Mouse (Mus musculus) heart, adult 2 months (tissue): ENCODE measurements at regions not wholly inside any gene's neighbourhood (a gene's known extent, or its start where the extent isn't known, plus 50 kb on each side); places are given as distances from the start of the nearest gene placed in this dataset.

Source experiments
- DNase-seq, 2 experiments: peaks; one replicate each; pipeline ENCODE4 v3.0.0; 2021
- H3K27ac ChIP-seq: fragments of 200-600 bp; 2 replicates; pipeline ENCODE4 v1.8.1; 2022
- H3K27me3 ChIP-seq: fragments of 200-500 bp; 2 replicates; pipeline ENCODE4 v1.6.1; 2012; ENCODE audit warnings: mild to moderate bottlenecking, low read length, inconsistent platforms, mixed read lengths; ENCODE audit not compliant: control insufficient read depth, insufficient read depth
- H3K36me3 ChIP-seq: fragments of 200-500 bp; 2 replicates; pipeline ENCODE4 v1.6.1; 2012; ENCODE audit warnings: low read length, inconsistent platforms; ENCODE audit not compliant: control insufficient read depth, insufficient read depth
- H3K4me1 ChIP-seq: fragments of 200-500 bp; 2 replicates; pipeline ENCODE4 v1.6.1; 2011; ENCODE audit warnings: low read length; ENCODE audit not compliant: control insufficient read depth, insufficient read depth
- H3K4me3 ChIP-seq: fragments of 200-600 bp; 2 replicates; pipeline ENCODE4 v1.8.1; 2022
- H3K79me2 ChIP-seq: fragments of 200-500 bp; replicated peaks from 2 replicates; pipeline ENCODE4 v1.6.1; 2012; ENCODE audit warnings: mild to moderate bottlenecking, inconsistent platforms, low read length, moderate library complexity, mixed read lengths; ENCODE audit not compliant: control insufficient read depth, insufficient read depth
- H3K9ac ChIP-seq: fragments of 200-500 bp; 2 replicates; pipeline ENCODE4 v1.6.1; 2012; ENCODE audit warnings: low read depth, mild to moderate bottlenecking, control low read depth, inconsistent platforms, low read length, mixed read lengths
- CTCF ChIP-seq: fragments of 200-600 bp; IDR thresholded peaks from 2 replicates; pipeline ENCODE4 v1.8.1; 2022; ENCODE audit warnings: antibody characterized with exemption, mild to moderate bottlenecking, moderate library complexity
- EP300 ChIP-seq: fragments of 200-500 bp; IDR thresholded peaks from 2 replicates; pipeline ENCODE4 v1.6.1; 2011; ENCODE audit warnings: low read depth, low read length, control low read depth; ENCODE audit not compliant: insufficient read depth
- POLR2A ChIP-seq: fragments of 200-500 bp; IDR thresholded peaks from 2 replicates; pipeline ENCODE4 v1.6.1; 2011; ENCODE audit warnings: mild to moderate bottlenecking, low read depth, low read length, control low read depth; ENCODE audit not compliant: insufficient read depth
- WGBS: fragments of 180-500 bp; shearing (Covaris S2); methylation state at CpG from one replicate; pipeline ENCODE4 v1.1.7; 2018; 5-methylcytosine and 5-hydroxymethylcytosine counted together
- intact Hi-C: fragments of 180-260 bp; cut with DNase I; formaldehyde crosslinking; loops from one replicate; pipeline ENCODE4 v1.15.1; 2025

DNA sequence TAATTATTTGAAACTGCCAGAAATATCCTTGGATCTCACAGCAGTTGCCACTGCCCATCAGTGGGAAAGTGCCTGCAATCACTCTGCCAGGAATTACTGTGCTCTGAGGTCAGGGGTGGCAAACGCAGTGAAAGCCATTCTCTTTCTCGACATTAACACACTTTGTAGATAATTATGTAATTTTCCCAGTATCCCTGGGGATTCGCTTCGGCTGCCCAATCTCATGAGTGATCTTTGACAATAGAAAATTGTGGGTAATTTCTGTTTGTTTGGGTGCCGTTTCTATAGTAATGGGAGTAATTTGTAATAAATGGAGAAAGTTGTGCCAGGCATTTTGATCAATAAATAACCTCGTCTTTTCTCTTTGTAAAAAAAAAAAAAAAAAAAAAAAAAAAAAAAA, 124.2 kb upstream of the Cdh4 start:
- WGBS, result 66% methylated on average over 6 of the region's 6 CpGs
- Histone ChIP-seq H3K79me2 (no peaks in the 10 kb centered on the region), H3K27me3 (no peaks in the 10 kb centered on the region)

DNA sequence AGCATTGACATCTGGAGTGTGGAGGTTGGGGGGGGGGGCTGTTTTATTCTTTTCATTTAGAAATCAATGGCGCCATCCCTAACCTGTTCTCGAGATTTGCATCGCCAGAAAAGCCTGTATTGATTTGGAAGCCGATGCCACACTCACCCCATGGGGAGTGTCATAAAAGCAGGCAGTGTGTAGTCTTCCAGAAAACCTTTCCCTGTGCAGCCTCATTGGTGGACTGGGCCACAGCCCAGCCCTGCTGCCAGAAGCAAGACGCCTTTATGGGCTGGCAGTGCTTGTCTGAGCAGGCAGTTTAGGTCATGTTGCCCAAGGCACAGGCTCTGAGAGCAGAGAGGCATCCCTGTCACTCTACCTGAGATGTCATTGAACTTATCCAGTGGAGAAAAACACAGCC, 117.0 kb upstream of the Cdh4 start:
- H3K36me3 ChIP-seq, result no peaks in the 10 kb centered on the region
- 77% methylated on average over 5 of the region's 5 CpGs for WGBS
- no peaks in the 10 kb centered on the region for H3K79me2 ChIP-seq

More for the DNA sequence above, 124.2 kb upstream of the Cdh4 start:
- H3K9ac ChIP-seq, result no peak overlapping the region
- no peak overlapping the region for H3K4me3 ChIP-seq
- no peaks in the 10 kb centered on the region for H3K4me1 ChIP-seq
- no peaks in the 10 kb centered on the region for H3K36me3 ChIP-seq
- intact Hi-C loops, result no loop called here
- DNase-seq, result no peak
- TF ChIP-seq EP300 (no peak), CTCF (no peak), POLR2A (no peak)
- H3K27ac ChIP-seq, result no peak overlapping the region

DNA sequence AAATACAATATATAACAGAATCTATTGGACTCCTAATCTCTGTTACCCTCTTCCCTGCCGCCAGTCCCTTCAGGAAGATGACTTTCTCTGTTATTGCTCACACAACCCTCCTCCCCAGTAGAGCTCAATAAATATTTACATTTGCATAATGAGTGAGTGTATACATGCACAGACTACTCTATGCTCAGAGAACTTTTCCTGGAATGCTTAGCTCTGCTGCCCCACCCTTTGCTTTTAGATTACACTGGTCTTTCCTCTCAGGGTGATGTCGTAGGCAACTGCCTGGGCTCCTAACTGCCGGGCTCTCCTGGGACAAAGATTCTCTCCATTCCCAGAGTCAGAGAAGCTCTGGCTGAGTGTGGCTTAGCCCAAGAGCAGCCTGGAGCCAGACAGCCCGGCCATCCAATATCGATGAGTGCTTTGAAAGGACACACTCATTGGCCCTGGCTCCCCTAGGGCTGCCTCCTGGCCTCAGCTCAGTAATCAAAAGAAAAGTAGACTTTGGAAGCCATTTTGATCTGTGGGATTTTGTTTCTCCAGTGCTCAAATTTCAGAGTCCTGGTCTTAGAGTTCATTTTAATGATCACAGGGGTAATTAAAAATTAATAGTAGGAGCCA, 109.2 kb upstream of the Cdh4 start:
- intact Hi-C loops, result no loop called here
- Histone ChIP-seq H3K79me2 (no peaks in the 10 kb centered on the region), H3K27me3 (no peaks in the 10 kb centered on the region), H3K4me1 (no peaks in the 10 kb centered on the region), H3K27ac (no peak overlapping the region), H3K4me3 (no peak overlapping the region), H3K9ac (no peak overlapping the region), H3K36me3 (no peaks in the 10 kb centered on the region)
- TF ChIP-seq CTCF, result no peak
- TF ChIP-seq EP300, result no peak
- no peak for TF ChIP-seq POLR2A
- no peak for DNase-seq
- 57% methylated on average over 5 of the region's 5 CpGs for WGBS

More for the DNA sequence above, 117.0 kb upstream of the Cdh4 start:
- no peak for DNase-seq
- intact Hi-C loops, result no loop called here
- TF ChIP-seq POLR2A, result no peak
- TF ChIP-seq EP300, result no peak
- no peak for TF ChIP-seq CTCF
- H3K4me1 ChIP-seq, result no peaks in the 10 kb centered on the region
- no peak overlapping the region for H3K9ac ChIP-seq
- no peak overlapping the region for H3K27ac ChIP-seq
- no peak overlapping the region for H3K4me3 ChIP-seq
- H3K27me3 ChIP-seq, result no peaks in the 10 kb centered on the region

DNA sequence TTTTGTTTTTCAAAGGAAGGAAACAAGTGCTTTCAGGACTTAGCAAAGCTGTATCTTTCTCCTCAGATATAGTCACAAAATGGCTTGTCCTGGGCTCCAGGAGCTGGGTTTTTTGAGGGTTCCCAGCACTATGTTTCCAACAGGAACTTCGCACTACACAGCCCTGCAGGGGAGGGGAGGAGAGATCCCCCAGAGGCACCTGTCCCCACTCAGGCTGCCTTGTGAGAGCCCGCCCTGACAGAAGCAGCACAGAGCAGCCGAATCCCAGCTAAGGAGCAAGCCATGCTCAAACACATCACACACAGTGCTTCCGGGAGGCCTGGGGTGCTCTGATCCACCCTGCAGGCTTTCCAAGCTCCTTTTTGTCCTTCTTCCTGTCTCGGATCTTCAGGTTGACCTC, 108.6 kb upstream of the Cdh4 start:
- Histone ChIP-seq H3K4me3 (no peak overlapping the region), H3K36me3 (no peaks in the 10 kb centered on the region), H3K27ac (no peak overlapping the region), H3K9ac (no peak overlapping the region), H3K27me3 (no peaks in the 10 kb centered on the region), H3K4me1 (no peaks in the 10 kb centered on the region), H3K79me2 (no peaks in the 10 kb centered on the region)
- intact Hi-C loops, result no loop called here
- TF ChIP-seq EP300 (no peak), CTCF (no peak), POLR2A (no peak)
- no peak for DNase-seq
- 56% methylated on average over 5 of the region's 5 CpGs for WGBS

DNA sequence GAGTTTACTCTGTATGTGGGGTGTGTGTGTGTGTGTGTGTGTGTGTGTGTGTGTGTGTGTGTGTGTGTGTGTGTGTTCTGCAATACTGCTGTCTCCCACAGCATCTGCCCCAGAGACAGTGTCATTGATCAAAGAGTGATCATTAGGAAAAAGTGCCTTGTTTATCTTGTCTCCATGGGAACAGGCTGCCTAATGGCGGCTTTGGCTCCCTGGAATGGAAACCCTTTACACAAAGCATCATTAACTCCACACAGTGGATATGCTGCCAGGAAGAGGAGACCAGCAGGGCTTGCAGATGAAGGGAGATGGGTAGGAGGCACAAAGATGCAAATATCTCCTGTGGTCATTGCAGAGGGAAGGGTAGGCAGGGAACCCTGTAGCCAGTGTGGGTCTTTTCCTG, 106.0 kb upstream of the Cdh4 start:
- Histone ChIP-seq H3K4me3 (no peak overlapping the region), H3K9ac (no peak overlapping the region), H3K36me3 (no peaks in the 10 kb centered on the region), H3K4me1 (no peaks in the 10 kb centered on the region), H3K79me2 (no peaks in the 10 kb centered on the region), H3K27me3 (no peaks in the 10 kb centered on the region), H3K27ac (no peak overlapping the region)
- WGBS, result 17% methylated on average over 1 of the region's 1 CpGs
- DNase-seq, result no peak
- intact Hi-C loops, result no loop called here
- TF ChIP-seq POLR2A (no peak), EP300 (no peak), CTCF (no peak)

DNA sequence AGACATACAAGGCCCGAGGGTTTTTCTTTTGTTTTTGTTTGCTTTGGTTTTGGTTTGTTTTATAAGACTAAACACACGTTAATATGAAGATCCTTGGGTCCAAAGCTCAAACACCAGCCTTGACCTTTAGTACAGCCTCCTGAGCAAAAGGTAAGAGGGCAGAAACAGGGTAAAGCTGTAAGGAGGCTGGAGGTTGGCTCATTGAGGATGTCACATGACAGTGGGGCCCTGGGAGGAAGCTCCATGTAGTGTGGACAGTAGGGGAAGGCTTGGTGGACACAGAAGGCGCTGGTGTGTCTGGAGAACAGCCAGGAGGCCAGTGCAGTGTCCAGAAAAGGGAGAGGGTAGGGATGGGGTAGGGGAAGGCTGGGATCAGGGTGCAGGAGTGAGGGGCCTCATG, 89.6 kb upstream of the Cdh4 start:
- intact Hi-C loops, result no loop called here
- 51% methylated on average over 3 of the region's 3 CpGs for WGBS
- no peaks in the 10 kb centered on the region for H3K79me2 ChIP-seq

More for the DNA sequence above, 89.6 kb upstream of the Cdh4 start:
- no peak overlapping the region for H3K27ac ChIP-seq
- no peak overlapping the region for H3K9ac ChIP-seq
- H3K4me1 ChIP-seq, result no peaks in the 10 kb centered on the region
- no peaks in the 10 kb centered on the region for H3K36me3 ChIP-seq
- no peak for DNase-seq
- TF ChIP-seq EP300, result no peak
- TF ChIP-seq CTCF, result no peak
- no peak for TF ChIP-seq POLR2A
- H3K4me3 ChIP-seq, result no peak overlapping the region
- H3K27me3 ChIP-seq, result no peaks in the 10 kb centered on the region
